Mouse (Mus musculus) liver, embryonic 14.5 days (tissue): ENCODE measurements around the gene Gper1. TPM values are rescaled to one million over a fixed set of nuclear protein-coding genes. Genes with fewer than 3 reads are reported as not detected.

ENCODE experiments used
- ATAC-seq: fragments of 200-750 bp; cut with Nextera tagmentation; 2 replicates; pipeline ENCODE4 v1.8.0; 2017; ENCODE audit warnings: moderate number of reproducible peaks, mild to moderate bottlenecking, moderate library complexity; ENCODE audit not compliant: insufficient read depth
- DNase-seq, 3 experiments: peaks; one replicate each; pipeline ENCODE4 v3.0.0-alpha.2; 2012 to 2013; ENCODE audit warnings: low read depth in 3 of 3, low spot score in 3 of 3
- H3K27ac ChIP-seq: fragments of 300-500 bp; sonication (generic); 2 replicates; pipeline ENCODE4 v1.5.1; 2014; ENCODE audit warnings: moderate library complexity, mild to moderate bottlenecking, control low read depth, inconsistent platforms
- H3K27me3 ChIP-seq: fragments of 300-500 bp; sonication (generic); 2 replicates; pipeline ENCODE4 v1.6.1; 2014; ENCODE audit warnings: mild to moderate bottlenecking, low read length, moderate library complexity; ENCODE audit not compliant: control insufficient read depth, insufficient read depth
- H3K36me3 ChIP-seq: fragments of 300-500 bp; sonication (generic); replicated peaks from 2 replicates; pipeline ENCODE4 v1.6.1; 2014; ENCODE audit warnings: low read depth; ENCODE audit not compliant: control insufficient read depth, insufficient read depth
- H3K4me1 ChIP-seq, 2 experiments: fragments of 200-500 bp in 1 of 2; fragments of 300-500 bp in 1 of 2; sonication (generic) in 1 of 2; replicated peaks; 2 replicates each; pipeline ENCODE4 v1.6.1; 2012 to 2014; ENCODE audit warnings: antibody characterized with exemption in 1 of 2, inconsistent platforms in 1 of 2, low read length in 1 of 2; ENCODE audit not compliant: control insufficient read depth in 2 of 2, insufficient read depth in 2 of 2
- H3K4me2 ChIP-seq: fragments of 300-500 bp; sonication (generic); 2 replicates; pipeline ENCODE4 v1.6.1; 2014; ENCODE audit warnings: low read depth, mild to moderate bottlenecking, control low read depth, moderate library complexity
- H3K4me3 ChIP-seq, 2 experiments: fragments of 200-500 bp in 1 of 2; fragments of 300-500 bp in 1 of 2; sonication (generic) in 1 of 2; 2 replicates each; pipeline ENCODE4 v1.5.1; 2012 to 2014; ENCODE audit warnings: low read depth in 2 of 2, low read length in 2 of 2, mild to moderate bottlenecking in 2 of 2, control low read depth in 1 of 2, inconsistent platforms in 1 of 2, moderate library complexity in 1 of 2; ENCODE audit not compliant: insufficient read depth in 1 of 2
- H3K9ac ChIP-seq: fragments of 300-500 bp; sonication (generic); replicated peaks from 2 replicates; pipeline ENCODE4 v1.6.1; 2014; ENCODE audit warnings: mild to moderate bottlenecking, control low read depth, moderate library complexity
- H3K9me3 ChIP-seq: fragments of 300-500 bp; sonication (generic); 2 replicates; pipeline ENCODE4 v1.6.1; 2016; ENCODE audit warnings: low read length, mixed read lengths; ENCODE audit not compliant: control insufficient read depth
- CTCF ChIP-seq: IDR thresholded peaks from 2 replicates; pipeline ENCODE4 v1.5.1; 2016; ENCODE audit warnings: antibody characterized with exemption, low read depth, control low read depth
- EP300 ChIP-seq: IDR thresholded peaks from 2 replicates; pipeline ENCODE4 v1.6.1; 2016; ENCODE audit warnings: antibody characterized with exemption, low read depth
- WGBS: fragments of 180-500 bp; shearing (Covaris S2); extraction: QIAGEN DNeasy Blood & Tissue Kit; methylation state at CpG from one replicate; pipeline ENCODE4 v1.1.7; 2014; ENCODE audit not compliant: insufficient replicate concordance; 5-methylcytosine and 5-hydroxymethylcytosine counted together
- polyA plus RNA-seq, 2 experiments: library from polyadenylated mRNA; depleted of rRNA in 1 of 2; stranded (reverse) in 1 of 2; unstranded in 1 of 2; fragments of >200 nt; fragmentation: Nextera tagmentation in 1 of 2; extraction: Ambion mirVana in 1 of 2; gene quantifications; 2 replicates each; pipeline versions ENCODE4 v1.2.1 to v1.2.3; 2012 to 2014

Gper1 gene
- polyA plus RNA-seq, 2 experiments = 0.07 to 0.20 TPM

DNA sequence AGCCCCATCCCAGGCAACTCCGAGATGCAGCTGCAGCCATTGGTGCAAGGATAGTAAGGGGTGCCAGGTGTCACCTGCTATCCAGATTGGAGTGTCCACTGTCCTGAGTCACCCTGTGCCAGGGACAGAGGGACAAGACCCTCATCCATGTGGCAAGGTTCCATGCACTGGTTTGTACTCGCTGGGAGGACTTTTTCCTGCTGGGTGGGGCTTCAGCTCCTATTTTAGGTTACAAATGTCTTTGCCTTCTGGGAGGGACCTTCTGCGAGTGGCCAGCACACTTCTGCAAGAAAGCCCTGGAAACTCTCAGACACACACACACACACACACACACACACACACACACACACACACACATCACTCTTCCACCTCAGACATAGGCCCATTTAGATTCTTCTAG, 17.0 kb upstream of the Gper1 start:
- Histone ChIP-seq H3K27ac (peak overlapping the region; percentile 14; the same call in 1 of the 2 replicates), H3K9ac (no peak overlapping the region), H3K27me3 (no peaks in the 10 kb centered on the region), H3K4me2 (peak overlapping the region; percentile 26), H3K4me3 (peak overlapping the region in 1 of 2 experiments; percentile 5; a peak in 2 of 4 replicates), H3K36me3 (no peaks in the 10 kb centered on the region), H3K9me3 (no peaks in the 10 kb centered on the region), H3K4me1 (peaks cover 4 to 22% of the 10 kb centered on the region in 2 experiments; a peak in 3 of 4 replicates)
- ATAC-seq (no peak), DNase-seq (no peak)
- WGBS = 44% methylated on average over 3 of the region's 3 CpGs
- no peak for TF ChIP-seq CTCF
- TF ChIP-seq EP300 = no peak

- Histone ChIP-seq H3K4me2 (peak overlapping the region; percentile 4; the same call in 1 of the 2 replicates), H3K36me3 (no peaks in the 10 kb centered on the region), H3K27me3 (no peaks in the 10 kb centered on the region), H3K4me1 (peaks cover 4 to 22% of the 10 kb centered on the region in 2 experiments; a peak in 3 of 4 replicates), H3K27ac (no peak overlapping the region), H3K9ac (no peak overlapping the region), H3K4me3 (no peak overlapping the region), H3K9me3 (no peaks in the 10 kb centered on the region)
- WGBS = 63% methylated on average over 14 of the region's 14 CpGs
- DNase-seq (no peak), ATAC-seq (no peak)
- TF ChIP-seq CTCF = peak; percentile 19
- no peak for TF ChIP-seq EP300
These were observed 15.6 kb upstream of the Gper1 start for GRCm38 (mm10) chr5:139407121-139407885.

GRCm38 (mm10) chr5:139408511-139408910, 14.4 kb upstream of the Gper1 start:
- no peak overlapping the region for H3K4me3 ChIP-seq
- no peak overlapping the region for H3K9ac ChIP-seq
- no peak overlapping the region for H3K4me2 ChIP-seq
- 40% methylated on average over 7 of the region's 7 CpGs for WGBS
- peaks cover 4 to 22% of the 10 kb centered on the region in 2 experiments; a peak in 3 of 4 replicates for H3K4me1 ChIP-seq
- DNase-seq (no peak), ATAC-seq (no peak)
- no peak overlapping the region for H3K27ac ChIP-seq
- H3K27me3 ChIP-seq = no peaks in the 10 kb centered on the region
- TF ChIP-seq CTCF (peak; percentile 17; the same call in 1 of the 2 replicates), EP300 (no peak)
- H3K36me3 ChIP-seq = no peaks in the 10 kb centered on the region
- H3K9me3 ChIP-seq = no peaks in the 10 kb centered on the region

- Histone ChIP-seq H3K27ac (no peak overlapping the region), H3K27me3 (no peaks in the 10 kb centered on the region), H3K4me3 (no peak overlapping the region), H3K9ac (no peak overlapping the region), H3K4me1 (peaks cover 4 to 16% of the 10 kb centered on the region in 2 experiments; a peak in 3 of 4 replicates), H3K4me2 (no peak overlapping the region), H3K36me3 (no peaks in the 10 kb centered on the region), H3K9me3 (no peaks in the 10 kb centered on the region)
- 65% methylated on average over 12 of the region's 12 CpGs for WGBS
- ATAC-seq (no peak), DNase-seq (no peak)
- TF ChIP-seq EP300 (no peak), CTCF (no peak)
These were observed 13.5 kb upstream of the Gper1 start for GRCm38 (mm10) chr5:139409412-139409811.

DNA sequence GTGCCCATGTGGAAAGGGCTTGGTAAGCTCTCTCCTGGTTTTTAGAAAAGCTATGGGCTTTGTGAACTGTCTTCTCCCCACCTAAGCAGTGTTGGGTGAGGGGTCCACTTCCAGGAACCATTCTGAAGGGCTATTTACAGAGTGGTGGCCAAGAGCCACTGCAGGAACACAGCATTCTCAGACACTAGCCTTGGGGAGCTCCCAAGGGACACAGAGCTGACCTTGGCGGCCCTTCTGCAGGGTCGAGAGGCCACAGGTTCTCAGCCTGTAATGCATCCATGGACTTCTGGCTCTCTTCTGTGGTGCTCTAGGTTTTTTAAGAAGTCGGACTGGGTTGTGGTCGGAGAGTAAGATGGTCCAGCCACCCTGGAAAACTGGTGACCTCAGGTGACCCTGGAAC, 12.9 kb upstream of the Gper1 start:
- ATAC-seq (no peak), DNase-seq (no peak)
- Histone ChIP-seq H3K4me2 (no peak overlapping the region), H3K4me3 (no peak overlapping the region), H3K4me1 (peaks cover 4 to 9% of the 10 kb centered on the region in 2 experiments; a peak in 3 of 4 replicates), H3K27me3 (no peaks in the 10 kb centered on the region), H3K36me3 (no peaks in the 10 kb centered on the region), H3K27ac (no peak overlapping the region), H3K9ac (no peak overlapping the region), H3K9me3 (no peaks in the 10 kb centered on the region)
- TF ChIP-seq CTCF (no peak), EP300 (no peak)
- 73% methylated on average over 4 of the region's 4 CpGs for WGBS
